Mouse (Mus musculus) embryonic fibroblast, embryonic 13.5 days (primary cell): ENCODE data around the gene Serping1. TPM values are rescaled to one million over a fixed set of nuclear protein-coding genes. Genes with fewer than 3 reads are reported as not detected.
A peak's percentile ranks its signal among the peaks of the same experiment; 100 is the strongest.
"Not testable (repeated sequence)": the region's sequence is repeated elsewhere in the genome, so short reads cannot be mapped to it uniquely, and the experiment has no call there.

Experiments
- H3K27ac ChIP-seq: 2 replicates; pipeline ENCODE4 v1.5.1; 2012; ENCODE audit warnings: low read length, control low read depth, inconsistent platforms; ENCODE audit not compliant: insufficient read depth
- H3K4me1 ChIP-seq: 2 replicates; pipeline ENCODE4 v1.6.1; 2011; ENCODE audit warnings: low read length; ENCODE audit not compliant: control insufficient read depth, insufficient read depth
- H3K4me3 ChIP-seq: 2 replicates; pipeline ENCODE4 v1.5.1; 2011; ENCODE audit warnings: mild to moderate bottlenecking, control low read depth, low read length; ENCODE audit not compliant: insufficient read depth
- CTCF ChIP-seq: IDR thresholded peaks from 2 replicates; pipeline ENCODE4 v1.5.1; 2011; ENCODE audit warnings: mild to moderate bottlenecking, control low read depth, low read length, moderate library complexity, borderline replicate concordance; ENCODE audit not compliant: insufficient read depth
- POLR2A ChIP-seq: IDR thresholded peaks from 2 replicates; pipeline ENCODE4 v1.6.1; 2011; ENCODE audit warnings: low read depth, mild to moderate bottlenecking, control low read depth, low read length, moderate library complexity
- polyA plus RNA-seq: library from polyadenylated mRNA; stranded (reverse); fragments of >200 nt; gene quantifications from 2 replicates; pipeline ENCODE4 v1.2.4, GENCODE M21; 2011; ENCODE audit warnings: low read depth; ENCODE audit not compliant: missing spikeins, insufficient read length

The Serping1 gene
- polyA plus RNA-seq, 1 experiment: 40.2 TPM

GRCm38 (mm10) chr2:84733579-84734300 lies 41.5 kb downstream of the Serping1 start, which contains the start of gene Ypel4:
Gene Ypel4, plus strand, starts transcription at chr2:84734058.
- H3K27ac ChIP-seq: no peak within 1 kb of the TSS
- H3K4me3 ChIP-seq: peak within 1 kb of the TSS; percentile 12
- H3K4me1 ChIP-seq: no peaks in the 10 kb centered on the region; the same call in 1 of the 2 replicates
- no peak; the same call in 1 of the 2 replicates for TF ChIP-seq POLR2A
- no peak for TF ChIP-seq CTCF

GRCm38 (mm10) chr2:84732394-84732793 lies 42.9 kb downstream of the Serping1 start:
- H3K4me1 ChIP-seq: no peaks in the 10 kb centered on the region; the same call in 1 of the 2 replicates
- H3K4me3 ChIP-seq: no peak overlapping the region
- no peak overlapping the region for H3K27ac ChIP-seq
- TF ChIP-seq POLR2A (no peak), CTCF (no peak)

- H3K27ac ChIP-seq: no peak overlapping the region
- no peaks in the 10 kb centered on the region; the same call in 1 of the 2 replicates for H3K4me1 ChIP-seq
- H3K4me3 ChIP-seq: no peak overlapping the region
- no peak for TF ChIP-seq POLR2A
- TF ChIP-seq CTCF: no peak
Observed at GRCm38 (mm10) chr2:84731206-84731605, 44.0 kb downstream of the Serping1 start.

DNA sequence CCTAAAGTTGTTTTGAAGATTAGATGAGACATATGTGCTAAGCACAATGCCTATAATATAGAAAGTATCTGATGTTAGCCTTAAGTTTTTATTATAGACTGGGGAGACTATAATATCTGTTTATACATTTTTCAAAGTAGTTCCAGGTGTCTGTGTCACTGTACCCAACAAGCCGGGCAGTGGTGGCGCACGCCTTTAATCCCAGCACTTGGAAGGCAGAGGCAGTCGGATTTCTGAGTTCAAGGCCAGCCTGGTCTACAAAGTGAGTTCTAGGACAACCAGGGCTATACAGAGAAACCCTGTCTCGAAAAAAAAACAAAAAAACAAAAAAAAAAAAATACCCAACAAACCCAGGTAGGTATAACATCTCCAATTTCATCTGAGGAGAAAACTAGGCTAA lies 47.1 kb downstream of the Serping1 start:
- not testable (repeated sequence) for H3K27ac ChIP-seq, H3K4me3 ChIP-seq, H3K4me1 ChIP-seq

DNA sequence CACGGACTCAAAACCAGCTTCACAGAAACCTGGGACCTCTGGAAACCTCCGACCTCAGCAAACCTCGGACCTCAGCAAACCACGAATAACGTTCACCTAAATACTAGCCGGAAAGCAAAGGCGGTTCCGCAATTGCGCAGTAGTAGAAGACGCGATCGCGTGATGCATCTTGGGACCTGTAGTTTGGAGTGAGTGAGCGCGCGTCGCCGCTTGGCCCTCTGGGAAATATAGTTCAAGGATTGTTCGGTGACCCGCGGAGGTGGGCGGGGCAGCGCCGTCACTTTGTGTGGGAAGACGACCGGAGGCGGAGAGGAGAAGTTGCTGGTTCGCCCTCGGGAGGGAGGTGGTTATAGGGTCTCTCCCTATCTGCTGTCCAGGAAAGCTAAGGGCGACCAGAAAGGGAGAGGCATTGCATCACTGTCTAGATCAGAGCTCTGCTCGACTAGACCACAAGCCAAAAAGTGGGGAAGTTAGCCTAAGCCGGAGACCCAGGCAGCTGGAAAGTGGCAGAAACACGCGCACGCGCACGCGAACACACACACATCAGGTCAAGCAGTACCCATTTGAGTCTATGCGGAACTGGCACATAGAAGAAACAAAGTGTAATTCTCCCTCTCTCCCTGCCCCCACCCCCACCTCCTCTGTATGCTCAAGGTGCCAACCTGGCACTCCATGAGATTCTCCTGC lies 47.9 kb downstream of the Serping1 start, which contains the start of gene Clp1:
Clp1 (minus strand) TSS at position 179 of the 687 bp plus-strand sequence.
- peak within 1 kb of the TSS; percentile 67 for H3K4me3 ChIP-seq
- peak; percentile 82 for TF ChIP-seq POLR2A
- TF ChIP-seq CTCF: no peak
- peak within 1 kb of the TSS; percentile 85 for H3K27ac ChIP-seq
- peaks cover 4% of the 10 kb centered on the region; the same call in 1 of the 2 replicates for H3K4me1 ChIP-seq

GRCm38 (mm10) chr2:84726716-84727115 lies 48.5 kb downstream of the Serping1 start:
- TF ChIP-seq POLR2A: no peak
- no peak for TF ChIP-seq CTCF
- Histone ChIP-seq H3K4me1 (peaks cover 4% of the 10 kb centered on the region; the same call in 1 of the 2 replicates), H3K4me3 (peak overlapping the region; percentile 60), H3K27ac (no peak overlapping the region)

GRCm38 (mm10) chr2:84725770-84726169 lies 49.5 kb downstream of the Serping1 start:
- TF ChIP-seq CTCF: no peak
- no peak for TF ChIP-seq POLR2A
- H3K4me1 ChIP-seq: peaks cover 4% of the 10 kb centered on the region; the same call in 1 of the 2 replicates
- H3K4me3 ChIP-seq: peak overlapping the region; percentile 60
- H3K27ac ChIP-seq: no peak overlapping the region

- H3K4me1 ChIP-seq: peaks cover 4% of the 10 kb centered on the region; the same call in 1 of the 2 replicates
- no peak overlapping the region for H3K4me3 ChIP-seq
Observed at GRCm38 (mm10) chr2:84723856-84724255, 51.4 kb downstream of the Serping1 start.

DNA sequence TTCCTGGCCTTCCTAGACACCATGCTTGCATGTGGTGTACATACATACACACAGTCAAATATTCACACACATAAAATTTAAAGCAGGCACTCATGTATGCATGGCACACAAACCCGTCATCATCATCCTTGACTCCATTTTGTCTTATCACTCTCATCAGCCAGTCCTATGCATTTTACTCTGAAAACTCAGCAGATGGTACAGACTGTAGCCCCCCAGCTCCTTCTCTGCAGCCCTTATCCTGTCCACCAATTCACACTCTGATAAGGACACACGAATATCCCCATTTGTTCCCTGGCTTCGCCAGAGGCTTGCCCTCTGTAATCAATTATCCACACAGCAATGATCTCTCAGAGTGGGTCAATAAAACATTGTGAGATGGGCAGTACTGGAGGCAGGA lies 54.1 kb downstream of the Serping1 start:
- Histone ChIP-seq H3K4me3 (no peak overlapping the region), H3K4me1 (peaks cover 4% of the 10 kb centered on the region), H3K27ac (no peak overlapping the region)
- TF ChIP-seq CTCF: no peak
- no peak for TF ChIP-seq POLR2A

More at GRCm38 (mm10) chr2:84723856-84724255, 51.4 kb downstream of the Serping1 start:
- no peak for TF ChIP-seq CTCF
- no peak for TF ChIP-seq POLR2A
- H3K27ac ChIP-seq: no peak overlapping the region

DNA sequence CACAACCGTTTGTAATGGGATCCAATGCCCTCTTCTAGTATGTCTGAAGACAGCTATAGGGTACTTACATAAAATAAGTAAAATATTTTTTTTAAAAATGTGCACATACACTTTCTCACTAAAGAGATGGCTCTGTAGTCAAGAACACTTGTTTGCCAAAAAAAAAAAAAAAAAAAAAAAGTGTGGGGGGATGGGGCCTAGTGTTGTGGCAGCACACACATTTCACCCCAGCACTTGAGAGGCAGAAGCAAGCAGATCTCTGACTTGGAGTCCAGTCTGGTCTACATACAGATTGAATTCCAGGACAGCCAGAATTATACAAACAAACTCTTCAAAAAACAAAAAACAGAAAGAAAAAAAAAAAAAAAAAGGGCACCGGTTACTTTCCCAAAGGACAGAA lies 54.5 kb downstream of the Serping1 start:
- Histone ChIP-seq H3K4me1 (peaks cover 4% of the 10 kb centered on the region), H3K4me3 (no peak overlapping the region), H3K27ac (no peak overlapping the region)
- no peak for TF ChIP-seq CTCF
- no peak for TF ChIP-seq POLR2A
